Mouse (Mus musculus) MN1 (cell line): Measurements from ENCODE around the gene Pfn4.
"Not testable (repeated sequence)": the region's sequence is repeated elsewhere in the genome, so short reads cannot be mapped to it uniquely, and the experiment has no call there.

ENCODE experiments used
- DNase-seq: peaks from one replicate; pipeline ENCODE4 v3.0.0-alpha.2; 2016; ENCODE audit warnings: low spot score

The Pfn4 gene

DNA sequence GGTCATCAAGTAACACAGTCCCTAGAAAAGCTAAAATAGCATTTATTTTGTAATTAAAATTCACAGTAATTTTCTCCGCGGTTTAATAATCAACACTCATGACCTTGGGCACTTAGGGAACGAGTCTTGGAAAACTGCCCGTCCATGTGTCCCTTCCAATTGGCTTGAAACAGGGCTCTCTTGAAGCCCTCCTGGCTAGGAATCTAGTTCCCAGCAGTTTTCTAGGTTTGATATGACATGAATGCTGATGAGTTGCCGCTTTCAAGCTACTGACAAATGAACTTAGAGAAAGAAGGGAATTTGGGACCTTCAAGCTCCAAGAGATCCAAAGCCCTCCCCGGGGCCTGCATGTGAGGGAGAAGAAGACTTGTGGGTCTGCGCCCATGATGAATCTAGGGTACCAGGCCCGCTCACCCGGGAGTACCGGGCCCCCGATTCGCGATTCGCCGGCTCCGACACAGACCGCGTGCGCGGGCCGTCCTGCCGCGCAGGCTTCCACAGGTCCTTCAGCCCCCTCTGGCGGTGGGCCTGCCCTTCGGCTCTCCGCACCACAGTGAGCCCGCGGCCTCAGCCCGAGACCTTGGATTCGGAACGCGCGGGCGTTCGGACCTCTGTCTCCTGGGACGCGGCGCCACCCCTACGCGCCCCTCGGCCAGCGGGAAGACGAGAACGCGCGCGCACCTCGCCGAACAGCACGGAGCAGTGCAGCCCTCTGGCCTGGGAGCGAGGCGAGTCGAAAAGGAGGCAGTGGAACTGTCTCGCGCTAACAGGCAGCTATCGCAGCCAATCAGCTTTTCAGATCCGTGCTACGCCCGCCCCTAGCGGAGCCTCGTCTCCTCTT lies at the start of gene Pfn4, which contains the start of gene Fam228b:
Pfn4 (plus strand) TSS at position 531 of the 841 bp plus-strand sequence.
Fam228b (minus strand) TSS at position 776 of the 841 bp plus-strand sequence.
- DNase-seq = peak; percentile 98

DNA sequence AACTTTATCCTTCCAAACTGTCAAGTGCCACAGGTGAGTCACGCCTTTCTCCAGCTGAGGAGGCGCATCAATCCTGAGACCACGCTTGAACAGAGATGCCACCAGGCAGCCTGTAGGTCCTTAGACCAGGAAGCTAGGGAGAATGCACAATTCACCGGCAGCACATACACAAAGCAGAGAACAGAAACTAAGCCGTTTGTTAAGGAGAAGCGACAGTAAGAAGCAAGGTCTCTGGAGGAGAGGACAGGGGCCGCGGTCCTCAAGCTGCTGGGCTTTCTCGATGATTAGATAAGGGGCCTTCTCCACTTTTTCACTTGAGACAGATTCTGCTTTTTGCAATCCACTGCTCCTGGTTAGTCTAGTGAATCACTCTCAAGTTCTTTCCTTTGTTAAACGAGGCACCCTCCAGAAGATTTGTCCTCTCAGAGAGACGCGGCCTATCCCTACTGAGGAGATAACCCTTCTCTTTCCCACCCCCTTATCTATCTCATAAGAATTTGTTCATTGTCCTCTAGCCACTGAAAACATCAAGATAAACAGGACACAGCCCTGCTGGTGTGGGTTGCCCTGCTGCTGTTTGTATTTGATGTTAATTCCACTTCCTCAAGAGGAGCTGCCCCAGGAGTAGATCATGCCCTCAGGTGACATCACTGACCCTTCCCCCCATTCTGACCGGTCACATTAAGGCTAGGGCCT lies 49.6 kb upstream of the Pfn4 start:
- DNase-seq = peak; percentile 55

DNA sequence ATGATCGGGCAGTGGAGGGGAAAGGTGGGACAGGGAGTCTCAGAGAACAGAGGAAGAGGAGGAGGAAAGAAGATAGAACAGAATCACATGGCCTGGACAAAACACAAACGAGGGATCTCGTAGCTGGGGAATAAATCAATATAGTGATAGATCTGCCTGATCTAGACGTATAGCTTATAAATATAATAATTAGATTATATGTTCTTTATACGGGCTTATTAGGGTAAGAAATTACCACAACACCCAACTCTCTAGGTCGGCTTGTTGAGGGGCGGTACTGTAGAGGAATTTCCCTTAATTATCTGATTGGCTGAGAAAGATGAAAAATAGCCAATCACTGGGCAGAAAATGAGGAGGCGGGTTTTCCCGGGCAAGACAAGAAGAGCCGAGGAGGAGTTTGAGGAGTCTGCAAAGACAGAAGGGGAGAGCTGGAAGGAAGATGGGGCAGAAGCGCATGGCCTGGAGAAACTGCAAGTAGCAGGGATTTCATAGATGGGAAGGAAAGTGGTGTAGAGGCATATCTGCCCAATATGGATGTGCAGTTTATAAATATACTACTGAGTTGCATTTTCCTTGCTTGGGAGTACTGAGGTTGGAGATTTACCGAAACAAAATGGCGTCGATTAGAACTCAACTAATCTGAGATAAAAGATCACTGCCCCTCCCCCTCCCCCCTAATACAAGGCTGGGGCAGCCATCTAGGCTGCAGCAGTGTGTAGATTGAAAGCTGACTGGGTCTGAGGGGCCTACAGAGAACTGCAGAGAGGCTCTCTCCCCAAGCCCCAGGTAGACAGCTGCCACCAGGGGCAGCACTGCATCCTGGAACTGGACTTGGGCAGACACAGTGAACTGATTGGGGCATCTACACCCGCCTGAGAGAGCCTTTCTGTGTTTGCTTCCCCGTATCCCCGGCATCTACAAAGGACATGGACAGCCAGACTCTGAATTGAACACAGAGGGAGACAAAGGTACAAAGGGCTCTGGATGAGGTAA lies 48.8 kb upstream of the Pfn4 start:
- DNase-seq = peak; percentile 92

DNA sequence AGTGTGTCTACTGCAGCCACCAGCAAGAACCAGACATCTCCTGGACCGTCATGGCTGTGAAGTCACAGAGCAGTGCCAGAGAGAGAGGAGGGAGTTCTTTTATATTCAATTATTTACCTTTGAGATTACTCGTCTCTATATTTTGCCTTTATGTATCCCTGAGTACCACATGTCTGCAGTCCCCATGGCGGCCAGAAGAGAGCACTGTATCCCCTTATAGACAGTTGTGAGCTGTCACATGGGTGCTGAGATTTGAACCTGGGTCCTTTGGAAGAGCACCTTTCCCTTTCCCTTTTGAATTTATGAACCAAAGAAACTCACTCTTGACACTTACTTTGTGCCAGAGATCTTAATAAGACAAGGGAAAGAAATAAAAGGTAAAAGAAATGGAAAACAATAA lies 39.7 kb upstream of the Pfn4 start:
- DNase-seq = no peak

DNA sequence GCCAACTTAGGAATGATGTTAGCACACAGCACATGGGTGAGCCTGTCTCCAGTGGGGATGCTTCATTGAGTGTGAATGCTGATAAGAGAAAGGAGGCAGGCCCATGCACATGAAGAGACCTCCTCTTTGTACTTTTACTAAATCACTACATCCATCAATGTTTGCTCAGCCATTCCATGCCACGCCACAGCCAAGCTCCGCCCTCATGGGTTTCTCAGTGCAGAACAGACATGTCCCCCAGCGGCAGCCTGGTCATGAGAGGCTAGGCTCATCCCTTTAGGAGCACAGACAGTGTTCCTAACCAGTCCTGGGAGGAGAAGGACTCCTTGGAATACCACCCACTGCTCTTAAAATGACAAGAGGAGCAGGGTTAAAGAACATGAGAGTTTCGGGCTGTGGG lies 37.2 kb upstream of the Pfn4 start:
- DNase-seq = no peak

DNA sequence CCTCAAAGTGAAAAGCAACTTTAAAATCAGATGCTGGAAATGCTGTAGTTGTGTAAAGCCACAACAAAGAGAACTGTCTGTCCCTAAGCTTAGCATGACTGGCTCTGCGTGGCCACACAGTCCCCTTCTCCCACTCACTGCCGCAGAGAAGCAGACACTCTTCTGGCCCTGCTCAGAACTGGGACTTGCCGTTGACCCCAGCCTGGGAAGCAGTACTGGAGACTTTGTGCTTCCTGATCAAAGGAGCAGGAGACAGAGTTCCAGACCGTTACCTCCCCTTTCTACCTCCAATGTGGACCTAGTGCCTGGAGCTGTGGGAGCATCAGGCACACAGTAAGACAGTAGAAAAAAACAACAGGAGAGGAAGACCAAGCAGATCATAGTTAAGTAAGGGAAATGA lies 36.5 kb upstream of the Pfn4 start:
- no peak for DNase-seq

DNA sequence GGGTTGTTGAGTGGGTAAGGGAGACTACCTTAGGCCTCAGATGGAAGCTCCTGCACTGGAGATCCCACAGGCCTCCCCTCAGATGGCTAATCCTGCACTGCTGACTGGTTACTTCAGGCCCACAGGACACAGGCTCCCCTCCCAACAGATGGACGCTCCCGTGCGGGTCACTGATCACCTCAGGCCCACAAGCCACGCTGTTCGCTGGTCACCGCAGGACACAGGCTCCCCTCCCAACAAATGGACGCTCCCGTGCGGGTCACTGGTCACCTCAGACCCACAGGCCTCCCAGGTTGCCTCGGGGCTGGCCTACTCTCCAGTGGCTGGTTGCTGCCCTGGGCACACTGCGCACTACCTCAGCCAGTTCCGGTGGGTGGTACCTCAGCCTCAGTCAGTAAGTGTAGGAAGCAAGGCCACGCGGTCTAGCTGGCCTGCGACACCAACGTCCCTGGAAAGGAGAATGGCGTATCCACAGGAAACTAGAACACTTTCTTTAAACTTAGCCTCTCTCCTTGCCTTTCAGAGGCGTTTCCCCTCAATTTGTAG lies 30.7 kb upstream of the Pfn4 start, which contains the start of gene Fam228a:
Fam228a (minus strand) TSS at position 400 of the 546 bp plus-strand sequence.
- DNase-seq = no peak

DNA sequence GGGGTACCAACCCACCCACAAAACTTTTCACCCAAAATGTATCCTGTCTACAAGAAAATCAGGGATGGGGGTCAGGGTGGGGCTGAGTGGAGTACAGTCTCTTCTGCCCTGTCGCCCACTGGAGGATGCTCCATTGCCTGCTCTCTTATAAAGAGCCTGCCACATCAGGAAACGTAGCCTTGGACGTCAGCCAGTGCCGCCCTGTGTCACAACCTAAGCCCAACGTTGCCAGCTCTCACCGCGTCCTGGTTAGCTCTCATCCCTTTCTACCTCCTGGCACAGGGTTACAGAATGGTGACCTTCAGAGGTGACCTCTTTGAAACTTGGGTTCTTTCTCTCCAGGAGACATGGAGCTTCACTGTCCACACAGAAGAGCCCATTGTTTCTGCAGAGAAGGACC lies 28.0 kb upstream of the Pfn4 start:
- no peak for DNase-seq

DNA sequence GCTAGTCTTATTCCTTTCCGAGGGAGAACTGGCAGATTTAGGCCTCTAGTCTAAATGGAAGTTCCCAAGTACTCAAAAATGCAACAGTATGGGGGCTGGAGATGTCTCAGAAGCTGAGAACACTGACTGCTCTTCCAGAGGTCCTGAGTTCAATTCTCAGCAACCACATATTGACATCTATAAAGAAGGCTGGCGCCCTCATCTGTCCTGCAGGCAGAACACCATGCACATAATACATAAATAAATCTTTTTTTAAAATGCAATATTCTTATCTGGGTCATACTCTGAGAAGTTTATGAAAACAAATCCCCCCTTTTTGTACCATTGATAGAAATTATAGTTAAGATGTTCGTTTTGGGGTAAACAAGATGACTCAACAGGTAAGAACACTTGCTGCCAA lies 26.6 kb upstream of the Pfn4 start:
- no peak for DNase-seq

DNA sequence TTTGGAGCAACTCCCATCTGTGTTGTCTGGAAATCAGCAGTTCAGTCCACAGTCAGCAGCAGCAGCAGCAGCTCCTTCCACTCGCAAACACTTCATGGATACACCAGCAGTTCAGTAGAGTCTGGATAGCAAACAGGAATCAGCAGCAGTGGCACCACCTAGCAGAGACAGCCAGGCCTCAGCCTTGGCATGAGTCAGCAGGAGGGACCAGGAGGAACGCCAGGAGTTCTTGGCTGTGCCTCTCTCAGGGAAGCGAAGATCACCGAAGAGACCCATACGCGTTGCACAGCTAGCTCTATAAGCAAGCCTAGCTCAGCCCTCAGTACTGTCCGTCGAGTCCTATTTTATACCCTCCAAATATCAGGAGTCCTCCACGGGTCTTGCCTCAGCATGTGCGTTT lies 24.3 kb upstream of the Pfn4 start:
- DNase-seq = no peak

DNA sequence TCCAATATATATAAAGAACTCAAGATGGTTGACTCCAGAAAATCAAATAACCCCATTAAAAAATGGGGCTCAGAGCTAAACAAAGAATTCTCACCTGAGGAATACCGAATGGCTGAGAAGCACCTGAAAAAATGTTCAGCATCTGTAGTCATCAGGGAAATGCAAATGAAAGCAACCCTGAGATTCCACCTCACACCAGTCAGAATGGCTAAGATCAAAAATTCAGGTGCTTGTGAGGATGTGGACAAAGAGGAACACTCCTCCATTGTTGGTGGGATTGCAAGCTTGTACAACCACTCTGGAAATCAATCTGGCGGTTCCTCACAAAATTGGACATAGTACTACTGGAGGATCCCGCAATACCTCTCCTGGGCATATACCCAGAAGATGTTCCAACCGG lies 14.4 kb upstream of the Pfn4 start:
- not testable (repeated sequence) for DNase-seq

DNA sequence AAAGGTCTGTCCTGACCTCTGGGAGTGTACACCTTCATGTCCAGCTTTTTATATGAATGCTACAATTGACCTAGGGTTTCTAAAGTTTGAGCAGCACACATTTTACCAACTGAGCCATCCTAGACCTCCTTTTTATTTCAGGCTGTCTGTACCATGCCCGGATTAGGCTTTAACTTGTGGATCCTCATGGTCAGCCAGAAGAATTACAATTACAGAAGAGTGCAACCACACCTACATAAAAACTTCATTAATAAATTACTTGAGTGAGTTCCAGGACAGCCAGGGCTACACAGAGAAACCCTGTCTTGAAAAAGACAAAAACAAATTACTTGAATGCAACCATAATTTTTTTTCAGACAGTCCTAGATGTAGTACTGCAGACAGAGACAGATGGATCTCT lies 11.8 kb upstream of the Pfn4 start:
- no peak for DNase-seq

DNA sequence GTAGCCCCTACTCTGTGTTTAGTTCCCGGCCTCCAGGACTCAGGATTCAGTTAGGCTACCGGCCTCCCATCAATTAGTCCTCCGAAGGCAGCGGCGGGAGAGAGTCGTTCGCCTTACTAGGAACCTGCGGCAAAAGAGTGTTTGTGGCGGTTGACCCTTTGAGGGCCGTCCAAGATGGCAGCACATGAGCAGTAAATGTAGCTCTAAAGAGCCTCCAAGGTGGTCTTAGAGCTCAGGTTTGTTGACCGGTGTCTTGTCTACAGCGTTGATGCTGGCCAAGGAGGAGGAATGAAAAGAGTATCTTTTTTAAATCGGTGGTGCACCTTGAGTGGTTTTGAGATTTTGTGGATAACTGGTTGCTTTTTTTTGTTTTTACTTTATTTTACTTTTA lies 506 bp downstream of the Pfn4 start:
- DNase-seq = no peak

DNA sequence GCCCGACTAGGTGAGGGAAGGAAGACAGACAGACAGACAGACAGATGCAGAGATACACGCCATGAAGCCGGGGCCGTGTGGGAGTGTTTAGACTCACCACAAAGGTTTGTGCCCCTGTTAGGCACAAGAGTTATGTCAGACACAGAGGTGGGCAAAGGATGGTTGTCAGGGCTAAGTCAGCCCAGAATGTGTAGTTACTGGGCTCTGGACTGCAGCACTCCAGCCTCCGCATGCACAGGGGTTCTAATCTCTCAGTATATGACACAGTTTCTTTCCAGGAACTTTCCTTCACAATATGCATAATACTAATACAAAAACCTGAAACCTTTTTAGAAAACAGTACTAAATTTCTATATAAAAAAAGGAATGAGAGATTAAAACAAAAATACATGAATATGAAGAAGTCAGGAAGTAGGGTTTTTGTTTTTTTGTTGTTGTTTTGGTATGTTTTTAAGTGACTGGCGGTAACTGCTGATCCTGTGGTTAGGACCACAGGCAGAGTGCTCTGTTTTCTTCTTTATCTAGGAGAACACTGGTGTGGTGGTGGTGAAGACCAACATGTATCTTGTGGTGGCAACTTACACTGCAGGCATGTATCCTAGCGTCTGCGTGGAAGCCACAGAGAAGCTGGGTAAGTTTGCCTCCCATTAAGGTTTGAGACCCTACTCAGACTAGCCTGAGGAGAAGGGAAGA lies 6.2 kb downstream of the Pfn4 start:
- DNase-seq = no peak

DNA sequence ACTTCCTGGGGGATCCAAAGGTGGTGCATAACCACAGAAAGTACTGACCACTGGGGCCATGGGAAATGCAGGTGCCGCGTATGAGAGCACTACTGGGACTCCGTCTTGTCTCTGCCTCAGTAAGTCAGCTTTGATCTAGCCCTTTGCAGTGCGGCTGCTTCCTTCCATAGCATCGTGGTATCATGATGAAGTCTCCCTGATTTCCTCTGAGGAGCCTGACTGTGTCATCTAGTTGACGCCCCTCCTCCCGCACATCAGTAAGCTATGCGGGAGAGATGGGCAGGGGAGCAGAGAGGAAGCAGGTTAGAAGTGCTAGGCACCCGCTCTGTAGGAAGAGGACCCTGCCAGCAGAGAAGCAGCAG lies 6.7 kb downstream of the Pfn4 start:
- DNase-seq = no peak

DNA sequence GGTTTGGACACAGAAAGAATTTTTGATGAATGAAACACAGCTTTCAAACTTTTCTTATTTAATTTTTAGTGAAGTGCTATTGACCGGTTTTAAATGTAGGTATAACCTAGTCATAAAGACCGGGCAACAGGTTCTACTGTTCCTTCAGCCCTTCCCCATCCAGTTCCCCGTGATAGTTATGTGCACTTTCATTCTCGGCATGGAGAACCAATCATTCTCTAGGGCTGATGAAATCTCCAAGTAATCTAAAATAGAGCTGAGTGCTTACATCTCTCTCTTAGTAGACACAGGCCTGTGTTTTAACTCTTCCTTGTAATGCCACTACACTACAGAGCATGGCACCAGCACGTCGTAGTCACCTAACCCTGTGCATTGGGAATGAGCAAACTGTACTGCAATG lies 8.9 kb downstream of the Pfn4 start:
- DNase-seq = peak; percentile 49

DNA sequence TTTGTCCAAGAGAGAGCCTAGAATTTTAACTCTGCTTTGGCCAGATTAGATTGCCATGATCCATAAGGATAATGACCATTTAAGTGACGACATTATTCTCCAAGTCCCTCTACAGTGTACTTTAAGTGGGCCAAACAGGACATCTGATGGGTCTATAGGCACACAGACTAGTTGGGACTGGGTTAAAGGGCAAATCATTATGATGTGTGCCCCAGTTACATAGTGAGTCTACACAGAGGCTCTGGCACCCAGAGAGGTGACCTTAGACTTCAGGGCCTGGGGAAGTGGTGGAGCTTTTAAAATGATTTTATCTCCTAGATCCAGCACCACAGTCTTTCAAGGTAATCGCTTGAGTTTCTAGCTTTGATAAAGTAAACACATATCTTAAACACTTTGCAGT lies 11.4 kb downstream of the Pfn4 start:
- DNase-seq = no peak

DNA sequence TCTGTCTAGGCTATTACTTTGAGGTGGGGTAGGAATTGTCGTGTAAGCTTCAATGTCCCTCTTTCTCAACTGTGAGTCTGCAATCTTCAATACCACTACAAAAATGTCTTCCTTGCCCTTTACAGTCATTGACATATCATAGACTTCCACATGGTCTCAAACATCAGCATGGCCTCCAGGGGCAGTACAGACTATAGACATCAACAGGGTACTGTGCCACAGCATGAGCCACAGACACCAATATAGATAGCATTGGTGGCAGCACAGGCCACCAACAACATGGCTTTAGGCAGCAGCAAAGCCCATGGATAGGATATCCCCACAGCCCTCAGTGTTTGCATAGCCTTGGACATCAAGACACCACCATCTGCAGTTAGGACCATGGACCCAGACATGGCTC lies 12.4 kb downstream of the Pfn4 start:
- DNase-seq = no peak

DNA sequence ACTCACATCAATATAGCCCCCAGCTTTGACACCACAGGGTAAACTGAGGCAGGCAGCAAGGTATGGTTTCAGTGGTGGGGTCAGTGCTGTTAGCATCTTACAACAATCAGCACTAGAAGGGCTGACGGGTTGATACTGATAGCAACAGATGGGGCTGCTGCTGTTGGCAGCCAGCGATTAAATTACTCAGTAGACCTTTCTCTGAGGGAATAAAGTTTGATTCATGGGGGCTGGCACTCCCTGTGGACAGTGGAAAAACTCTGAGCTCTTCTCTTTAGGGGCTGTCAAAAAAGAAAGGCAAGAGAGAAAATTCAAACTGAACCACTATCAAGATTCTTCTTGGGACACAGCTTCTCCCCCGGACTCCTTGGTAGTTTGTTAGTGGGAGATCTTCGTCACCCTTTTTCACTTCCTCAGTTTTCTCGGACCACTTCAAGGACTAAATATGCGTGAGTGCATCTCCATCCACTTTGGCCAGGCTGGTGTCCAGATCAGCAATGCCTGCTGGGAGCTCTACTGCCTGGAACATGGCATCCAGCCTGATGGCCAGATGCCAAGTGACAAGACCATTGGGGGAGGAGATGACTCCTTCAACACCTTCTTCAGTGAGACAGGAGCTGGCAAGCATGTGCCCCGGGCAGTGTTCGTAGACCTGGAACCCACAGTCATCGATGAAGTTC lies 13.0 kb downstream of the Pfn4 start:
- DNase-seq = not testable (repeated sequence)

DNA sequence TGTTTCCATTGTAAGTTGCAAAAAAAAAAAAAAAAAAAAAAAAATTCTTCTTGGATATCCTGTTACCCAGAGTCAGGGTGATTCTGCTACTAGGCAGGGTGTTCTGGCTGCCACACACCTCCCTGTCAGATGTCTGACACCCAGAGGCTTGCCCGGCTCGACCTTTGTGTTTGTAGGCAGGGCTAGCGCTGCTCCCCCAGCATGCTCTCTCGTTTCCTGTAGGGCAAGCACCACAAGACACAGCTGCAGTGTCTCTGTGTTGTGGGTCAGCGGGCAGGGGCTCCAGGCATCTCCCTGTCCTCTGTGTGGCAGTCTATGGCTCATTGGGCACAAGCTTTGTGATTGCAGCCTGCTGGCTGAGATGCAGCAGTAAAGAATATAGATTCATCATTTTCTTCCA lies 14.8 kb downstream of the Pfn4 start:
- DNase-seq = no peak

DNA sequence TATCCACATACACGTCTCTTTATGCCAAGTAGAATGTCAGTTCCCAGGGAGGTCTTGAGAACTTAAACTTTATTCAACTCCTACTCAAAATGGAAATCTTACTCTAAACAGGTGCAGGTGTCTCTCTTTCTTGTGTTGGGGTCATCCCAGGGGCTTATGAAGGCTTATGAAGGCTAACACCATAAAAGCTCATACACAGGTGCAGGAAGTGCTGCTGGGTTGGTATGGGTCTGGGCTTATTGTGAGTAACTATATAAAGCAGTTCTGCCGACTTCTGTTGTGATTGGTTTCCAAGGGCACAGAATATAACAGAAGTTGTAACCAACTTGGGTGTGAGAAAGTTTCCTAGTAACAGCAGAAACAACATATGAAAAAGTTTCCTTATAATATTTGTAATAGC lies 15.6 kb downstream of the Pfn4 start:
- DNase-seq = no peak
